Mouse (Mus musculus) CH12.LX (cell line): ENCODE data around the gene Gimap5. TPM values are rescaled to one million over a fixed set of nuclear protein-coding genes. Genes with fewer than 3 reads are reported as not detected.

Experiments
- DNase-seq: peaks from one replicate; pipeline ENCODE4 v3.0.0-alpha.2; 2013; ENCODE audit errors: extremely low read depth
- H3K27ac ChIP-seq: 2 replicates; pipeline ENCODE4 v1.5.1; 2012; ENCODE audit warnings: low read depth, mild to moderate bottlenecking, control low read depth, moderate library complexity; ENCODE audit not compliant: insufficient read depth
- H3K27me3 ChIP-seq: replicated peaks from 2 replicates; pipeline ENCODE3; 2012; ENCODE audit warnings: inconsistent platforms
- H3K36me3 ChIP-seq, 2 experiments: replicated peaks in 1 of 2; 2 replicates each; pipeline versions ENCODE3 to v1.6.1; 2012; ENCODE audit warnings: inconsistent platforms in 1 of 2, low read length in 1 of 2, mild to moderate bottlenecking in 1 of 2, mixed read lengths in 1 of 2, moderate library complexity in 1 of 2; ENCODE audit not compliant: control insufficient read depth in 1 of 2, insufficient read depth in 1 of 2
- H3K4me1 ChIP-seq, 2 experiments: 2 replicates each; pipeline ENCODE4 v1.6.1; 2012; ENCODE audit warnings: inconsistent platforms in 1 of 2, moderate library complexity in 1 of 2; ENCODE audit not compliant: insufficient read depth in 2 of 2, control insufficient read depth in 1 of 2
- H3K4me2 ChIP-seq: 2 replicates; pipeline ENCODE4 v1.6.1; 2012; ENCODE audit warnings: low read depth, mild to moderate bottlenecking, control low read depth; ENCODE audit not compliant: poor library complexity, insufficient read depth, severe bottlenecking
- H3K4me3 ChIP-seq, 3 experiments: fragments of 150-350 bp in 1 of 3; sonication (generic) in 1 of 3; replicated peaks in 1 of 3; 2 replicates each; pipeline versions ENCODE3 to v1.5.1; 2011 to 2012; ENCODE audit warnings: low read depth in 2 of 3, low read length in 2 of 3, mild to moderate bottlenecking in 2 of 3, moderate library complexity in 2 of 3, control low read depth in 1 of 3, improper control_type of control experiment in 1 of 3, inconsistent platforms in 1 of 3, mixed read lengths in 1 of 3; ENCODE audit not compliant: poor library complexity in 1 of 3
- H3K79me2 ChIP-seq: replicated peaks from 2 replicates; pipeline ENCODE4 v1.6.1; 2012; ENCODE audit warnings: mild to moderate bottlenecking, moderate library complexity; ENCODE audit not compliant: control insufficient read depth, poor library complexity, insufficient read depth, severe bottlenecking; ENCODE audit errors: extremely low read depth
- H3K9ac ChIP-seq: 2 replicates; pipeline ENCODE4 v1.6.1; 2012; ENCODE audit warnings: low read depth, mild to moderate bottlenecking, control low read depth, moderate library complexity; ENCODE audit not compliant: insufficient read depth
- H3K9me3 ChIP-seq: replicated peaks from 2 replicates; pipeline ENCODE3; 2012; ENCODE audit warnings: low read length, inconsistent platforms, mixed read lengths
- BHLHE40 ChIP-seq: IDR thresholded peaks from 2 replicates; pipeline ENCODE4 v1.6.1; 2011; ENCODE audit warnings: mild to moderate bottlenecking, low read depth, low read length, improper control_type of control experiment
- CHD1 ChIP-seq: IDR thresholded peaks from 2 replicates; pipeline ENCODE4 v1.6.1; 2012; ENCODE audit warnings: low read depth, low read length, improper control_type of control experiment, inconsistent platforms
- CHD2 ChIP-seq: IDR thresholded peaks from 2 replicates; pipeline ENCODE4 v1.6.1; 2011; ENCODE audit warnings: low read length, improper control_type of control experiment
- CTCF ChIP-seq, 2 experiments: IDR thresholded peaks in 1 of 2; conservative IDR thresholded peaks in 1 of 2; 2 replicates each; pipeline ENCODE4 v1.5.1; 2011 to 2012; ENCODE audit warnings: low read depth in 2 of 2, low read length in 2 of 2, improper control_type of control experiment in 1 of 2, inconsistent platforms in 1 of 2, mild to moderate bottlenecking in 1 of 2, moderate library complexity in 1 of 2
- E2F4 ChIP-seq: IDR thresholded peaks from 2 replicates; pipeline ENCODE4 v1.6.1; 2011; ENCODE audit warnings: low read depth, low read length, improper control_type of control experiment; ENCODE audit not compliant: insufficient replicate concordance
- ELF1 ChIP-seq: IDR thresholded peaks from 2 replicates; pipeline ENCODE4 v1.6.1; 2014; ENCODE audit warnings: low read depth, mild to moderate bottlenecking, inconsistent platforms, low read length, improper control_type of control experiment
- EP300 ChIP-seq: IDR thresholded peaks from 2 replicates; pipeline ENCODE4 v1.6.1; 2011; ENCODE audit warnings: low read length, improper control_type of control experiment
- ETS1 ChIP-seq: conservative IDR thresholded peaks from 2 replicates; pipeline ENCODE4 v1.6.1; 2012; ENCODE audit warnings: low read depth, mild to moderate bottlenecking, inconsistent platforms, low read length, improper control_type of control experiment, moderate library complexity
- GABPA ChIP-seq: IDR thresholded peaks from 2 replicates; pipeline ENCODE4 v1.6.1; 2012; ENCODE audit warnings: low read depth, low read length, improper control_type of control experiment, inconsistent platforms; ENCODE audit not compliant: insufficient replicate concordance
- HCFC1 ChIP-seq: IDR thresholded peaks from 2 replicates; pipeline ENCODE4 v1.6.1; 2012; ENCODE audit warnings: low read depth, mild to moderate bottlenecking, inconsistent platforms, low read length, improper control_type of control experiment
- IRF4 ChIP-seq: IDR thresholded peaks from 2 replicates; pipeline ENCODE4 v1.6.1; 2014; ENCODE audit warnings: low read depth, mild to moderate bottlenecking, inconsistent platforms, low read length, improper control_type of control experiment
- JUN ChIP-seq: IDR thresholded peaks from 2 replicates; pipeline ENCODE4 v1.6.1; 2011; ENCODE audit warnings: low read depth, mild to moderate bottlenecking, low read length, improper control_type of control experiment, moderate library complexity; ENCODE audit not compliant: insufficient read depth
- JUND ChIP-seq: conservative IDR thresholded peaks from 2 replicates; pipeline ENCODE4 v1.6.1; 2011; ENCODE audit warnings: low read depth, low read length, improper control_type of control experiment
- KAT2A ChIP-seq: IDR thresholded peaks from 2 replicates; pipeline ENCODE4 v1.6.1; 2012; ENCODE audit warnings: low read length, improper control_type of control experiment, inconsistent platforms; ENCODE audit not compliant: insufficient replicate concordance
- MAFK ChIP-seq: IDR thresholded peaks from 2 replicates; pipeline ENCODE4 v1.6.1; 2011; ENCODE audit warnings: low read length, improper control_type of control experiment; ENCODE audit not compliant: insufficient replicate concordance
- MAX ChIP-seq: IDR thresholded peaks from 2 replicates; pipeline ENCODE4 v1.6.1; 2011; ENCODE audit warnings: low read length, improper control_type of control experiment
- MAZ ChIP-seq: IDR thresholded peaks from 2 replicates; pipeline ENCODE4 v1.6.1; 2012; ENCODE audit warnings: low read depth, mild to moderate bottlenecking, inconsistent platforms, low read length, improper control_type of control experiment, moderate library complexity
- MEF2A ChIP-seq: IDR thresholded peaks from 2 replicates; pipeline ENCODE4 v1.6.1; 2014; ENCODE audit warnings: low read depth, mild to moderate bottlenecking, inconsistent platforms, low read length, improper control_type of control experiment, borderline replicate concordance
- MXI1 ChIP-seq: IDR thresholded peaks from 2 replicates; pipeline ENCODE4 v1.6.1; 2011; ENCODE audit warnings: mild to moderate bottlenecking, low read depth, low read length, improper control_type of control experiment
- MYC ChIP-seq: IDR thresholded peaks from 2 replicates; pipeline ENCODE4 v1.6.1; 2011; ENCODE audit warnings: low read depth, mild to moderate bottlenecking, improper control_type of control experiment, low read length
- NELFE ChIP-seq: IDR thresholded peaks from 2 replicates; pipeline ENCODE4 v1.6.1; 2011; ENCODE audit warnings: low read depth, low read length, improper control_type of control experiment
- NRF1 ChIP-seq: IDR thresholded peaks from 2 replicates; pipeline ENCODE4 v1.6.1; 2014; ENCODE audit warnings: low read depth, mild to moderate bottlenecking, inconsistent platforms, low read length, improper control_type of control experiment, moderate library complexity
- PAX5 ChIP-seq: IDR thresholded peaks from 2 replicates; pipeline ENCODE4 v1.6.1; 2012; ENCODE audit warnings: low read length, inconsistent platforms, mixed read lengths
- POLR2AphosphoS2 ChIP-seq: IDR thresholded peaks from 2 replicates; pipeline ENCODE4 v1.6.1; 2011; ENCODE audit warnings: low read depth, low read length, improper control_type of control experiment
- RAD21 ChIP-seq: IDR thresholded peaks from 2 replicates; pipeline ENCODE4 v1.6.1; 2011; ENCODE audit warnings: low read depth, mild to moderate bottlenecking, low read length, improper control_type of control experiment, moderate library complexity
- RCOR1 ChIP-seq: conservative IDR thresholded peaks from 2 replicates; pipeline ENCODE4 v1.6.1; 2012; ENCODE audit warnings: low read depth, mild to moderate bottlenecking, inconsistent platforms, low read length, improper control_type of control experiment
- SIN3A ChIP-seq: IDR thresholded peaks from 2 replicates; pipeline ENCODE4 v1.6.1; 2012; ENCODE audit warnings: low read length, improper control_type of control experiment, inconsistent platforms
- SMC3 ChIP-seq: IDR thresholded peaks from 2 replicates; pipeline ENCODE4 v1.6.1; 2011; ENCODE audit warnings: low read depth, low read length, improper control_type of control experiment
- TBP ChIP-seq: conservative IDR thresholded peaks from 2 replicates; pipeline ENCODE4 v1.6.1; 2011; ENCODE audit warnings: low read depth, low read length, improper control_type of control experiment
- TCF12 ChIP-seq: IDR thresholded peaks from 2 replicates; pipeline ENCODE4 v1.6.1; 2014; ENCODE audit warnings: low read depth, mild to moderate bottlenecking, inconsistent platforms, low read length, improper control_type of control experiment
- UBTF ChIP-seq: IDR thresholded peaks from 2 replicates; pipeline ENCODE4 v1.6.1; 2012; ENCODE audit warnings: low read depth, mild to moderate bottlenecking, inconsistent platforms, low read length, improper control_type of control experiment, moderate library complexity
- USF1 ChIP-seq: IDR thresholded peaks from 2 replicates; pipeline ENCODE4 v1.6.1; 2014; ENCODE audit warnings: low read depth, mild to moderate bottlenecking, inconsistent platforms, low read length, improper control_type of control experiment
- USF2 ChIP-seq: conservative IDR thresholded peaks from 2 replicates; pipeline ENCODE4 v1.6.1; 2011; ENCODE audit warnings: low read depth, low read length, improper control_type of control experiment
- ZC3H11A ChIP-seq: IDR thresholded peaks from 2 replicates; pipeline ENCODE4 v1.6.1; 2012; ENCODE audit warnings: low read depth, mild to moderate bottlenecking, inconsistent platforms, low read length, improper control_type of control experiment
- ZKSCAN1 ChIP-seq: IDR thresholded peaks from 2 replicates; pipeline ENCODE4 v1.6.1; 2012; ENCODE audit warnings: low read depth, inconsistent platforms, low read length, improper control_type of control experiment, borderline replicate concordance
- ZMIZ1 ChIP-seq: IDR thresholded peaks from 2 replicates; pipeline ENCODE4 v1.6.1; 2012; ENCODE audit warnings: low read depth, mild to moderate bottlenecking, inconsistent platforms, low read length, improper control_type of control experiment
- ZNF384 ChIP-seq: IDR thresholded peaks from 2 replicates; pipeline ENCODE4 v1.6.1; 2012; ENCODE audit warnings: low read depth, low read length, improper control_type of control experiment, inconsistent platforms
- dilution Hi-C: fragments of 300-500 bp; cut with MboI; formaldehyde crosslinking; loops from 2 replicates; pipeline ENCODE4 v1.14.3; 2020; ENCODE audit warnings: low sequenced_read_pairs; ENCODE audit not compliant: extremely low pct_unique_long_range_greater_than_20kb, extremely low pct_ligation_motif_present
- in situ Hi-C: fragments of 300-500 bp; cut with MboI; formaldehyde crosslinking; loops from 3 replicates; pipeline ENCODE4 v1.14.3; 2019; ENCODE audit warnings: low sequenced_read_pairs, low pct_ligation_motif_present, low pct_unique_long_range_greater_than_20kb, mixed read lengths
- polyA plus RNA-seq: library from polyadenylated mRNA; unstranded; fragments of >175 nt; gene quantifications from 2 replicates; pipeline ENCODE4 v1.2.1, GENCODE M21; 2012; ENCODE audit warnings: low read depth; ENCODE audit not compliant: insufficient read length
- total RNA-seq, 2 experiments: library from RNA; depleted of rRNA; stranded (reverse); fragments of 300-350 nt in 1 of 2; fragments of >200 nt in 1 of 2; gene quantifications; 2 replicates each; pipeline ENCODE4 v1.2.3; 2012 to 2014

The Gimap5 gene
- total and polyA plus RNA-seq, 3 experiments, result 56.9 to 82.1 (median 74.6) TPM

GRCm38 (mm10) chr6:48747091-48747966, 1.3 kb downstream of the Gimap5 start:
- peak overlapping the region; percentile 65 for H3K4me2 ChIP-seq
- H3K79me2 ChIP-seq, result peaks cover 29% of the 10 kb centered on the region
- H3K4me3 ChIP-seq, result peak overlapping the region; percentile 58 to 90 (median 62)
- H3K36me3 ChIP-seq, result peaks cover 35 to 38% of the 10 kb centered on the region in 2 experiments
- in situ Hi-C loops, result no loop called here
- H3K9me3 ChIP-seq, result peaks cover 17% of the 10 kb centered on the region
- peak overlapping the region; percentile 100 for H3K27ac ChIP-seq
- dilution Hi-C loops, result no loop called here
- peak overlapping the region; percentile 89 for H3K9ac ChIP-seq
- peak; percentile 94 for DNase-seq
- H3K27me3 ChIP-seq, result no peaks in the 10 kb centered on the region
- peaks cover 7 to 46% of the 10 kb centered on the region in 2 experiments for H3K4me1 ChIP-seq
- TF ChIP-seq KAT2A (0 out of 2 replicates have a peak, but pooled peaks have one; percentile 68), MAX (peak; percentile 83), SIN3A (peak; percentile 96), CTCF (conservative IDR thresholded peaks at IDR 0.05 in 1 of 2, IDR thresholded peaks at IDR 0.05 in 1 of 2; ENCODE audit: low read depth in 2 of 2, low read length in 2 of 2) (0 out of 4 replicates have a peak, but pooled peaks of 1 of the 2 experiments have one; percentile 5), UBTF (no peak), IRF4 (peak; percentile 100), HCFC1 (no peak; the same call in 1 of the 2 replicates), MXI1 (peak; percentile 74; the same call in 1 of the 2 replicates), TBP (peak; percentile 95), JUND (peak; percentile 99), SMC3 (peak; percentile 3; the same call in 1 of the 2 replicates), MAZ (peak; percentile 84), MYC (peak; percentile 85), ETS1 (peak; percentile 98), GABPA (no peak), BHLHE40 (peak; percentile 90), NRF1 (no peak), CHD1 (peak; percentile 49; the same call in 1 of the 2 replicates), ZKSCAN1 (no peak), CHD2 (peak; percentile 91), RAD21 (no peak; the same call in 1 of the 2 replicates), E2F4 (0 out of 2 replicates have a peak, but pooled peaks have one; percentile 60), MAFK (peak; percentile 95), ZMIZ1 (peak; percentile 95), JUN (peak; percentile 98), PAX5 (no peak), POLR2AphosphoS2 (peak; percentile 91; the same call in 1 of the 2 replicates), MEF2A (peak; percentile 97), NELFE (peak; percentile 84), RCOR1 (peak; percentile 90), TCF12 (peak; percentile 99), USF1 (no peak), EP300 (peak; percentile 100), ZNF384 (peak; percentile 49; the same call in 1 of the 2 replicates), ELF1 (peak; percentile 24; the same call in 1 of the 2 replicates), USF2 (0 out of 2 replicates have a peak, but pooled peaks have one; percentile 9), ZC3H11A (no peak)
